Mouse (Mus musculus) MEL-GATA-1-ER (cell line): Measurements from ENCODE around the gene 1190002N15Rik.

Source experiments
- DNase-seq: peaks from one replicate; pipeline ENCODE4 v3.0.0-alpha.2; 2012; ENCODE audit warnings: low read depth; ENCODE audit errors: extremely low read depth

1190002N15Rik gene

GRCm38 (mm10) chr9:94537970-94538822 lies at the start of gene 1190002N15Rik:
Gene 1190002N15Rik (minus strand): TSS chr9:94538081.
- DNase-seq = peak; percentile 66

DNA sequence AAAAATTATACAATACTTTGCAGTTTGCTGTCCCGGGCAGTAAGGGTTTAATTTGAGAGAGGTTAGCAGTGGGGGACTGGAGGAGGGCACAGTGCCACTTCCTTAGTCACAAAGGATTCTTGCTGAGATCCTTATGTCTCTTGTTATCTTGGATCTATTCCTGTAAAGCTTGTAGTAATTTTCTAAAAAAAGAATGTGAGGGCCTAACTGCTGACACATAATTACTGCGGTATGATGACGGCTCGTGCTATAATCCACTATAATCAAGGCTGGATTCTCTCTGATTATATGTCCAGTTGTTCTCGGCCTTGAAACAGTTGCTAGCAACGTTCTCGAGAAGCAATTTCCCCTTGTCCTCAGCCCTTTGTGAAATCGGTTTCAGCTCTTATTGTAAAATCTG lies 44.4 kb upstream of the 1190002N15Rik start:
- DNase-seq = no peak

GRCm38 (mm10) chr9:94581661-94582060 lies 43.8 kb upstream of the 1190002N15Rik start:
- DNase-seq = no peak

GRCm38 (mm10) chr9:94580071-94580737 lies 42.3 kb upstream of the 1190002N15Rik start:
- DNase-seq = no peak

DNA sequence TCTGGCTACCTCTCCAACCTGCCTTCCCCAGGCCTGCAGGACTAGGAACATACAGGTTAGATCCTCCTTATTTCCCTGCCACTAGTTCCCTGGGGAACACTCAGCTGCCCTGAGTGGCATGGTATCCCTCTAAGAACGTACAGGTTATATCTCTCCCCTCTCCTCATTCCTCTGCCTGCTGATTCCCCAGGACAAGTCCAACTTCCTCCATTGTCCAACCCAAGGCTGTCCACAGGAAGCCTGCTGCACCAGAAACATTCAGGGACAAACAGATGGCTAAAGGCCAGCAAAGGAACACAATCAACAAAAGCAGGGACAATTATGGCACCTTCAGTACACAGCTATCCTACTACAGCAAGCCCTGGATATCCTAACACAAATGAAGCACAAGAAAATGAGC lies 33.9 kb upstream of the 1190002N15Rik start:
- no peak for DNase-seq

- no peak for DNase-seq
These were observed 30.5 kb upstream of the 1190002N15Rik start for GRCm38 (mm10) chr9:94568386-94568785.

GRCm38 (mm10) chr9:94567722-94568314 lies 29.9 kb upstream of the 1190002N15Rik start:
- DNase-seq = no peak

DNA sequence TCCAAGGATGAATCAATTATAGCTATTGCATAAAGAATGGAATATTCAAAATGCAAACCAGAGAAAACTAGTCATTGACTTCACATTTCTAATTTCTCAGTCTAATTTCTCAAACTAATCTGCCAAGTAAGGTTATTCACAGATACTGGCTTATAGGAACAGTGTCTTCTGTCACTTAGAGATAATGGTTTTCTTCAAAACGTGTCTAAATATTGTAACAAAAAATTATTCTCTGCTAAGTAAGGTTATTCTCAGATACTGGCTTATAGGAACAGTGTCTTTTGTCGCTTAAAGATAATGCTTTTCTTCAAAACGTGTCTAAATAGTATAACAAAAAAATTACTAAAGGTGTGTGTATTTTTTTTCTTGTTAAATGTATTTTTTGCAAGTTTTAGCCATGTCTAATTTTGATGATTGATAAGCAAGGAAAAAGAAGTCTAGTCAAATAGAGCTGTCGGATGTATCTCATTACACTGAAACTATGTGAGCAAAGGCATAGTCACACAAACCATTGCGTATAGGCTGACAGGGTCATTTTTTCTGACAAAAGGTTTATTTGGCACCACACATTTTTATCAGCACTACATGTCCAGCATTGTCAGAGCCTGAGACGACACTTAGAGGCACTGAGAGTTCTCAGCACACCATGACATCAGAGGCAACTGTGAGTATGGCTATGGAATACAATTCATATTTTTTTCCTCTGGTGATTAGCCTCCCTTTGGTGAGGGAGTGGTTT lies 19.1 kb upstream of the 1190002N15Rik start:
- peak; percentile 49 for DNase-seq

- peak; percentile 92 for DNase-seq
These were observed 18.4 kb upstream of the 1190002N15Rik start for GRCm38 (mm10) chr9:94556249-94556648.

GRCm38 (mm10) chr9:94550493-94551095 lies 12.7 kb upstream of the 1190002N15Rik start:
- DNase-seq = no peak

DNA sequence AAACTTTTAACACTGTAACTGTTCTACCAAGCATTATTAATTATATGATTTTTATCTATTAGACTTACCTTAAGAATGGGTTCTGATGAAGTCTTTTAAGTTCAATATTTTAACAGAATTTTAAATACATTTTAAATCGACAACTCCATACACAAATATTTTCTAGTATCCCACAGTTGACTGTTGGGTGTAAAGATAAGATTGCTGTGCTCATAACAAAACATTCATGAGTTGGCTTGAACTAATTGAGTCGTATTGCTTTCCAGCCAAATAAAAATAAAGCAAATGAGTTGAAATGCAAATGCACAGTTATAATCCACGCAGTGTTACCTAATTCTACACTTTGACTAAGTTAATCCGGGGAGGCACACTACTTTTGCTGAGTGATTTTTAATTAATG lies 6.0 kb upstream of the 1190002N15Rik start:
- DNase-seq = no peak

- DNase-seq = peak; percentile 59
These were observed 2.6 kb upstream of the 1190002N15Rik start for GRCm38 (mm10) chr9:94540343-94541095.

- no peak for DNase-seq
These were observed 1.5 kb upstream of the 1190002N15Rik start for GRCm38 (mm10) chr9:94539346-94539865.

DNA sequence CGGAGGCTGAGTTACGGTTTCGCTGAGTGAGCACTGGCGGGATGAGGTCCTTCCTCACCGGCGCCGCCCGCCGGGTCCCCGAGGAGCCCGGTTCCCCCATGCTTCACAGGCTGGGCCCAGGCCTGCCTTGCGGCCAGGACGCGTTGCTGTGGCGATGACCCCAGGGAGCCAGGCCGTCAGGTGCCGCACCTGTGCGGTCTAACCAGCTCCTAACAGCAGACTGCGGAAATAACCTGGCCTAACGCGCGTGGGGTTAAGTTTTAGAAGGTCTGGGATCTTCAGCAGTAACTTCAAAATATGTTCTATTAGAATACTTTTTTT lies 902 bp upstream of the 1190002N15Rik start:
- DNase-seq = no peak

GRCm38 (mm10) chr9:94537051-94537917 lies 597 bp downstream of the 1190002N15Rik start:
- DNase-seq = no peak

GRCm38 (mm10) chr9:94536261-94536905 lies 1.5 kb downstream of the 1190002N15Rik start:
- DNase-seq = no peak

DNA sequence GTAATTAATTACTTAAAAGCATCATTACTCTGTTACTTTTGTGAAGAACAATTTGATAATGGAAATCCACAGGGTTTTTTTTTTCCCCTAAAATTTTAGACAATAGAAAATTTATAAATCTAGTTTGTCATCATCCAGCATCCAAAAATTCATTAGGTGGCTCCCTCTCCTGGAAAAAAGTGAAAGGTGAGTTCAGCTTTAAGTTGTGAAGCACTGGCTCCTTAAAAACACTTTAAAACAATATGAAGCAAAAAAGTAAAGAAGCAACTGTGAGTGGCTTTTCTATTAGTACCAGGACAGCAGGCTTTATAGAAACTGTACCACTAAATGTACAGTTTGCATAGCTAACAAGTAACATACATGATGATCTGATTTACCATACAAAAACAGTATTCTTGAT lies 3.1 kb downstream of the 1190002N15Rik start:
- DNase-seq = no peak

- no peak for DNase-seq
These were observed 3.7 kb downstream of the 1190002N15Rik start for GRCm38 (mm10) chr9:94534226-94534625.

- DNase-seq = no peak
These were observed 4.2 kb downstream of the 1190002N15Rik start for GRCm38 (mm10) chr9:94533641-94534040.
